Mouse (Mus musculus) heart, embryonic 14.5 days (tissue): ENCODE results near the gene Igsf9b. TPM values are rescaled to one million over a fixed set of nuclear protein-coding genes. Genes with fewer than 3 reads are reported as not detected.

Source experiments
- ATAC-seq: fragments of 200-750 bp; cut with Nextera tagmentation; 2 replicates; pipeline ENCODE4 v1.8.0; 2017; ENCODE audit warnings: low read depth, moderate TSS enrichment; ENCODE audit not compliant: insufficient number of reproducible peaks, insufficient read depth, low FRiP score
- H3K27ac ChIP-seq, 2 experiments: fragments of 200-500 bp in 1 of 2; fragments of 300-500 bp in 1 of 2; sonication (generic) in 1 of 2; replicated peaks in 1 of 2; 2 replicates each; pipeline ENCODE4 v1.5.1; 2012 to 2014; ENCODE audit warnings: low read depth in 2 of 2, low read length in 2 of 2, control low read depth in 1 of 2, mild to moderate bottlenecking in 1 of 2, mixed read lengths in 1 of 2; ENCODE audit not compliant: control insufficient read depth in 1 of 2, insufficient read depth in 1 of 2
- H3K27me3 ChIP-seq: fragments of 300-500 bp; sonication (generic); 2 replicates; pipeline ENCODE4 v1.6.1; 2014; ENCODE audit warnings: mild to moderate bottlenecking, low read length, control low read depth; ENCODE audit not compliant: control insufficient read depth, insufficient read depth
- H3K36me3 ChIP-seq: fragments of 300-500 bp; sonication (generic); 2 replicates; pipeline ENCODE4 v1.6.1; 2014; ENCODE audit warnings: mild to moderate bottlenecking, control low read depth, low read length, mixed read lengths; ENCODE audit not compliant: control insufficient read depth, insufficient read depth
- H3K4me1 ChIP-seq, 2 experiments: fragments of 200-500 bp in 1 of 2; fragments of 300-500 bp in 1 of 2; sonication (generic) in 1 of 2; 2 replicates each; pipeline ENCODE4 v1.6.1; 2012 to 2014; ENCODE audit warnings: low read length in 2 of 2, control low read depth in 1 of 2, mixed read lengths in 1 of 2; ENCODE audit not compliant: control insufficient read depth in 2 of 2, insufficient read depth in 2 of 2
- H3K4me2 ChIP-seq: fragments of 300-500 bp; sonication (generic); 2 replicates; pipeline ENCODE4 v1.6.1; 2014; ENCODE audit warnings: mild to moderate bottlenecking, low read length
- H3K4me3 ChIP-seq, 2 experiments: fragments of 200-500 bp in 1 of 2; fragments of 300-500 bp in 1 of 2; sonication (generic) in 1 of 2; 2 replicates each; pipeline ENCODE4 v1.5.1; 2012 to 2014; ENCODE audit warnings: low read length in 2 of 2, mild to moderate bottlenecking in 2 of 2, control low read depth in 1 of 2, low read depth in 1 of 2, moderate library complexity in 1 of 2; ENCODE audit not compliant: control insufficient read depth in 1 of 2, insufficient read depth in 1 of 2
- H3K9ac ChIP-seq: fragments of 300-500 bp; sonication (generic); 2 replicates; pipeline ENCODE4 v1.6.1; 2014; ENCODE audit warnings: mild to moderate bottlenecking, low read length
- H3K9me3 ChIP-seq: fragments of 300-500 bp; sonication (generic); 2 replicates; pipeline ENCODE4 v1.6.1; 2016; ENCODE audit warnings: low read length, control low read depth; ENCODE audit not compliant: control insufficient read depth
- WGBS: fragments of 180-500 bp; shearing (Covaris S2); extraction: QIAGEN DNeasy Blood & Tissue Kit; methylation state at CpG from one replicate; pipeline ENCODE4 v1.1.7; 2014; 5-methylcytosine and 5-hydroxymethylcytosine counted together
- polyA plus RNA-seq: library from polyadenylated mRNA; unstranded; fragments of >200 nt; fragmentation: Nextera tagmentation; extraction: Ambion mirVana; gene quantifications from 2 replicates; pipeline ENCODE4 v1.2.1, GENCODE M21; 2014

The Igsf9b gene
- polyA plus RNA-seq, 1 experiment from 2014 or later = 4.2 TPM

DNA sequence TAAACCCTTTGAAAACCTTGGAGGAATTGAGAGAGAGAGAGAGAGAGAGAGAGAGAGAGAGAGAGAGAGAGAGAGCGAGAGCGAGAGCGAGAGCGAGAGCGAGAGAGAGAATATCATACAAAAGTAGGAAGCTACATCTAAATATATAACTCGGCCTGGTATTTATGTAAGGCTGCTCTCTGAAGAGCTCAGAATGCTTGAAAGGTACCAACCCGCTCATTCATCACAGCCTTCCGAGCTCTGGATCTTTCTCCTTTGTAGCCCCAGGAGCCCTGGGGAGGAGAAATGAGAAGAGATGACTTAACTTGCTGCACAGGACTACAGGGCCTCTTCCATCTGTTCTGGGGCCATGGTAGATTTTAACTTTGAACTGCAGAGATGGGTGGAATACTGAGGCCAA, 22.3 kb downstream of the Igsf9b start:
- WGBS = 89% methylated on average over 8 of the region's 8 CpGs
- Histone ChIP-seq H3K4me3 (no peak overlapping the region), H3K36me3 (no peaks in the 10 kb centered on the region), H3K9ac (no peak overlapping the region), H3K9me3 (no peaks in the 10 kb centered on the region), H3K4me2 (no peak overlapping the region), H3K27me3 (no peaks in the 10 kb centered on the region), H3K27ac (no peak overlapping the region), H3K4me1 (no peaks in the 10 kb centered on the region)
- no peak for ATAC-seq

- no peak overlapping the region for H3K4me2 ChIP-seq
- no peak overlapping the region for H3K4me3 ChIP-seq
- WGBS = 74% methylated on average over 7 of the region's 7 CpGs
- H3K27me3 ChIP-seq = no peaks in the 10 kb centered on the region
- no peaks in the 10 kb centered on the region for H3K4me1 ChIP-seq
- no peak overlapping the region for H3K9ac ChIP-seq
- no peaks in the 10 kb centered on the region for H3K36me3 ChIP-seq
- H3K27ac ChIP-seq = no peak overlapping the region
- ATAC-seq = no peak
- H3K9me3 ChIP-seq = no peaks in the 10 kb centered on the region
Observed at GRCm38 (mm10) chr9:27322277-27322676, 23.3 kb downstream of the Igsf9b start.

GRCm38 (mm10) chr9:27323412-27323811, 24.4 kb downstream of the Igsf9b start:
- Histone ChIP-seq H3K9me3 (no peaks in the 10 kb centered on the region), H3K27ac (no peak overlapping the region), H3K4me1 (no peaks in the 10 kb centered on the region), H3K27me3 (no peaks in the 10 kb centered on the region), H3K9ac (no peak overlapping the region), H3K4me3 (no peak overlapping the region), H3K4me2 (no peak overlapping the region), H3K36me3 (no peaks in the 10 kb centered on the region)
- no peak for ATAC-seq
- WGBS = 83% methylated on average over 3 of the region's 3 CpGs

GRCm38 (mm10) chr9:27325920-27326319, 26.9 kb downstream of the Igsf9b start:
- Histone ChIP-seq H3K27me3 (no peaks in the 10 kb centered on the region), H3K4me3 (no peak overlapping the region), H3K9me3 (no peaks in the 10 kb centered on the region), H3K36me3 (no peaks in the 10 kb centered on the region), H3K4me2 (no peak overlapping the region), H3K27ac (no peak overlapping the region), H3K4me1 (peaks cover 0 to 6% of the 10 kb centered on the region in 2 experiments; a peak in 1 of 4 replicates), H3K9ac (no peak overlapping the region)
- 42% methylated on average over 2 of the region's 2 CpGs for WGBS
- ATAC-seq = no peak

DNA sequence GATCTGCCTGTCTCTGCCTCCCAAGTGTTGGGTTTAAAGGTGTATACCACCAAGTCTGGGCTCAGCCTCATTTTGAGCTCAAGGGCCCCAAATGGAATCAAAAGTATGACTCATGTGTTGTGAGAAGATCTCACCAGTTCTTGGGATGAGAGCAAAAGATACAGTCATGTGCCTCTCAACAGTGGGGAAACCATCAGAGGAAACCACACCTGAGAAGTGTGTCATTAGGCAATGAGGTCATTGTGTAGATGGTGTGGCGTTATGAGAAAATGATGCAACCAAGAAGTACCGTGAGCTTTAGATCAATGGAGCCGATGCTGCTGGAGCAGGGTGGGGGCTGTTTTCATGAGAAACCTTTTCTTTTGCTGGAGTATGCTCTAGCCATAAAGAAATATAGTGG, 28.6 kb downstream of the Igsf9b start:
- Histone ChIP-seq H3K4me1 (peaks cover 0 to 6% of the 10 kb centered on the region in 2 experiments; a peak in 1 of 4 replicates), H3K4me3 (no peak overlapping the region), H3K4me2 (no peak overlapping the region), H3K27ac (no peak overlapping the region), H3K9ac (no peak overlapping the region), H3K9me3 (no peaks in the 10 kb centered on the region), H3K27me3 (no peaks in the 10 kb centered on the region), H3K36me3 (no peaks in the 10 kb centered on the region)
- WGBS = 83% methylated on average over 3 of the region's 3 CpGs
- no peak for ATAC-seq

DNA sequence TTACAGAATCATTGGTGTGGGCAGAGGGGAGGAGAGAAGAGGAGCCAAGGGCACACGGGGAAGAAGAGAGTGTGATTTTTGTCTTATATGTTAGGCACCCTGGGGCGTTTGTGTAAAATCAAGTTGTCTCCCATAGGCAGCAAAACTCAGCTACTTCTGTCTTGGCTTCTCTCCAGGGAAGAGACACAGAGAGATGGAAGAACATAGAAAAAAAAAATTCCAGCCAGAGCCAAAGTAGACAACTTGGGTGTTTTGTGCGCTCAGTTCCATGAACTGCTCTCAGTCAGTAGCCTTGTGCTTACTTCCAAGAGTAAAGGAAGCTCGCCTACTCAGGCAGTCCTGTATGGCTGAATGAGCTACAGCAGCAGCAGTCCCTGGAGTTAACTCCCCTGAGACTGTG, 31.4 kb downstream of the Igsf9b start:
- 66% methylated on average over 4 of the region's 4 CpGs for WGBS
- peaks cover 0 to 6% of the 10 kb centered on the region in 2 experiments; a peak in 1 of 4 replicates for H3K4me1 ChIP-seq
- no peak overlapping the region for H3K4me2 ChIP-seq

DNA sequence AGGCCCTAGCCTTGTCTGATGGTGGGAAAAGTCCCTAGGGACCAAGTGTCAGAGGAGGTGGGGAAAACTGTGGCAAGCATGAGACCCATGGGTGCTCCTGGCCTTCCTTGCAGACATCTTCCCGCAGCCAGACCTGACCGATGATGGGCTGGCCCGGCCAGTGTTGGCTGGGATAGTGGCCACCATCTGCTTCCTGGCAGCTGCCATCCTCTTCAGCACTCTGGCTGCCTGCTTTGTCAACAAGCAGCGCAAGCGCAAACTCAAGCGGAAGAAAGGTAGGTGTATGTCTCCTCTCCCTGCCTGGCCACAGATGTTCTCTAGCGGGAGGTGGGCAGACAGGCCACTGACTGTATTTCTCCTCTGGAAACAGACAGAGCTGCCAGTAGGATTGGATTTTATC, 32.5 kb downstream of the Igsf9b start:
- ATAC-seq = no peak
- no peaks in the 10 kb centered on the region for H3K9me3 ChIP-seq
- H3K27ac ChIP-seq = no peak overlapping the region
- H3K4me2 ChIP-seq = no peak overlapping the region
- no peak overlapping the region for H3K9ac ChIP-seq
- 94% methylated on average over 7 of the region's 7 CpGs for WGBS
- H3K4me3 ChIP-seq = no peak overlapping the region
- peaks cover 0 to 6% of the 10 kb centered on the region in 2 experiments; a peak in 1 of 4 replicates for H3K4me1 ChIP-seq
- no peaks in the 10 kb centered on the region for H3K27me3 ChIP-seq
- no peaks in the 10 kb centered on the region for H3K36me3 ChIP-seq

More for the DNA sequence above, 31.4 kb downstream of the Igsf9b start:
- Histone ChIP-seq H3K4me3 (no peak overlapping the region), H3K36me3 (no peaks in the 10 kb centered on the region), H3K27me3 (no peaks in the 10 kb centered on the region), H3K9ac (no peak overlapping the region), H3K9me3 (no peaks in the 10 kb centered on the region), H3K27ac (no peak overlapping the region)
- ATAC-seq = no peak

DNA sequence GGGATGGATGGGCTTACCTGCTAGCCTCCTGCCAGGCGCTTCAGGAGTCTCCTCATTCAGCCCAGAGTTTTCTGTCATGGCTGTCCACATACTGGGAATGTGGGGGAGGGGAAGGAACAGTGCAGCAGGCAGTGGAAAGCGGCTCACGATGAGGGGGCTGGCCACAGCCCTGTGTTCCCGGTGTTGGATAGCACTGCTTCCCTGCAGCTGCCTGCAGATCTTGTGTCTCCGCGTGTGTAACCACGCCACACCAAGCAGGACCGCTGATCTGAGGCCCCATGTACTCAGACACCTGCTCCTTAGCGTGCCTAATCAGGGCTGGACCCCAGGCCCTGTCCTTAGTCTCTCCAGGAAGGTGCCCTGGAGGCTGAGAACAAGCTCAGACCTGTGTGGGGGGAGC, 35.9 kb downstream of the Igsf9b start:
- Histone ChIP-seq H3K36me3 (no peaks in the 10 kb centered on the region), H3K4me2 (no peak overlapping the region), H3K9ac (no peak overlapping the region), H3K27ac (no peak overlapping the region), H3K9me3 (no peaks in the 10 kb centered on the region), H3K4me1 (peaks cover 0 to 3% of the 10 kb centered on the region in 2 experiments; a peak in 1 of 4 replicates), H3K27me3 (no peaks in the 10 kb centered on the region), H3K4me3 (no peak overlapping the region)
- 0 out of 2 replicates have a peak, but pooled peaks have one; percentile 8 for ATAC-seq
- WGBS = 82% methylated on average over 9 of the region's 9 CpGs
